In genomic region chr7:19309884-19310641, GRCm38 (mm10) we compare ENCODE assay signal across 8 mouse cellular contexts. TPM values are rescaled to one million over a fixed set of nuclear protein-coding genes. Genes with fewer than 3 reads are reported as not detected.
DNase-seq lines count a peak whose midpoint lies in the region; ATAC-seq lines count a peak whose summit lies in the region.

Gene Fosb (minus strand): TSS chr7:19310051.

- no peaks in the 10 kb centered on the region for H3K36me3 ChIP-seq in hindbrain, embryonic 13.5 days

- WGBS in hindbrain, embryonic 13.5 days = under 1% methylated on average over 49 of the region's 49 CpGs

- H3K27me3 ChIP-seq in hindbrain, embryonic 13.5 days = peaks cover 60% of the 10 kb centered on the region

- H3K9me3 ChIP-seq in hindbrain, embryonic 13.5 days = no peaks in the 10 kb centered on the region

- no peak within 1 kb of the TSS for H3K27ac ChIP-seq in hindbrain, embryonic 13.5 days

- H3K4me2 ChIP-seq in hindbrain, embryonic 13.5 days = peak within 1 kb of the TSS; percentile 89

- H3K9ac ChIP-seq in hindbrain, embryonic 13.5 days = peak within 1 kb of the TSS; percentile 75

- H3K4me3 ChIP-seq in hindbrain, embryonic 13.5 days = peak within 1 kb of the TSS; percentile 54

- peak; percentile 96 for DNase-seq in R1 (ENCODE audit: low read depth, low spot score)
- DNase-seq in cerebellum, postnatal 14 days = peak; percentile 97
- DNase-seq in frontal cortex, postnatal 14 days (ENCODE audit: low spot score in 2 of 2) = peak; percentile 92 to 93
- DNase-seq in layer of hippocampus, postnatal 25 days (ENCODE audit: extremely low spot score in 1 of 2, low spot score in 1 of 2) = peak; percentile 92
- peak; percentile 97 for DNase-seq in lung, postnatal 14 days
- DNase-seq in ovary, postnatal 36 days (ENCODE audit: low spot score) = peak; percentile 92
- peak; percentile 96 for DNase-seq in thymus, postnatal 14 days

- H3K4me1 ChIP-seq in hindbrain, embryonic 13.5 days (replicated peaks) = peaks cover 28% of the 10 kb centered on the region

- ATAC-seq in hindbrain, embryonic 13.5 days (ENCODE audit: low FRiP score) = peak; percentile 88

RNA-seq across cellular contexts. Expression of gene Fosb, which starts in this region (rescaled TPM):
- polyA plus RNA-seq in hindbrain, embryonic 13.5 days (2015; fragmentation: Nextera tagmentation; extraction: Ambion mirVana) = 0.06 and 0.08 TPM in 2 replicates
- 1 to 10 TPM; 5.2 to 9.8 TPM for total RNA-seq in layer of hippocampus, postnatal 25 days (2021)

Comparison
In these comparisons a context has a peak if more than half of its experiments do, and no peak if none do; other contexts are left out.
1. Peak in ATAC-seq, H3K4me3 ChIP-seq, H3K9ac ChIP-seq and H3K4me2 ChIP-seq in hindbrain, embryonic 13.5 days; RNA of the gene not detected or under 1 TPM.